Mouse (Mus musculus) embryonic stem cell, embryonic (primary cell): ENCODE results near the gene Clec2h.

ENCODE experiments used
- CTCF ChIA-PET, 4 experiments: fragments of 300-600 bp in 2 of 4; fragments of 350-600 bp in 2 of 4; sonication (Branson Sonifier 250); formaldehyde crosslinking; loops; one replicate each; lab custom pipeline; 2022; ENCODE audit warnings: inconsistent platforms in 2 of 4; lab: Charles Lee
- POLR2A ChIA-PET, 4 experiments: fragments of 300-600 bp in 2 of 4; fragments of 350-600 bp in 2 of 4; sonication (Branson Sonifier 250); formaldehyde crosslinking; loops; one replicate each; lab custom pipeline; 2022; ENCODE audit warnings: antibody characterized with exemption in 4 of 4, inconsistent platforms in 1 of 4; lab: Charles Lee

The Clec2h gene

DNA sequence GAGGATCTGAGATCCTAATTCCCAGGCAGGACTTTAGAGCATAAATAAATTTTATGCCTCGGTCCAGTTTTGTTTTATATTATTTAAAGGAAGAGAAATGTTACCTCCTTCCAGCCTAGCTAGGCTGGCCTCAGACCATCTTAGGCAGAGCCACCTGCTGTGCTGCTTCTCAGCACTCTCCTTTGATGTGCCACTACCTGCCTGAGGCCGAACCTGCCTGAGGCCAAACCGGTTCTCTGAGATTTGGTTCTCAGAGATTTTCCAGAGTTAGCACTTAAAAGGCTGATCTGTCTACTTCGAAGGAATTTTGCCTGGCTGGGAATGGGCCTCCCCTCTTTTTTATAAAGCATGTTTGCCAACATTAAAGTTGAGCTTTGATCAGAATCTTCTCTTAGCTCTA, 7.8 kb downstream of the Clec2h start:
- ChIA-PET POLR2A (interaction anchor here in 1 of 4 experiments (0.6 kb wide), 1 partner anchor 1177 kb away, joined by 4 read pairs; no protein-coding TSS in a partner anchor), CTCF (no interaction called here)

DNA sequence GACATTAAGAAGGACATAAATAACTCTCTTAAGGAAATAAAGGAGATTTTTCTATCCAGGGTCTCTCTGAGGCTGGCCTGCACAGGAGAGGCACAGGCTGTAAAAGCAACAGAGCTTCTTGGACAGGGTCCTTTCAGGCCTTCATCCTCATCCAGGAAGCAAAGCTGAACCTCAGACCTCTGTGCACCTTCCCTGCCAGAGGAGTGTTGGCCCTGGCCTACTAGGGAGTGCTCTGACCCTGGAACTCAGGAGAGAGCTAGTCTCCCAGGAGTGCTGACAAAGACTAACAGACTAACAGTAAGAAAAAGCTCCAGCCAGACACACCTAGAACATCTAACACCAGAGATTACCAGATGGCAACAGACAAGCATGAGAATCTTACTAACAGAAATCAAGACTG, 17.4 kb downstream of the Clec2h start:
- POLR2A ChIA-PET: no interaction called here

DNA sequence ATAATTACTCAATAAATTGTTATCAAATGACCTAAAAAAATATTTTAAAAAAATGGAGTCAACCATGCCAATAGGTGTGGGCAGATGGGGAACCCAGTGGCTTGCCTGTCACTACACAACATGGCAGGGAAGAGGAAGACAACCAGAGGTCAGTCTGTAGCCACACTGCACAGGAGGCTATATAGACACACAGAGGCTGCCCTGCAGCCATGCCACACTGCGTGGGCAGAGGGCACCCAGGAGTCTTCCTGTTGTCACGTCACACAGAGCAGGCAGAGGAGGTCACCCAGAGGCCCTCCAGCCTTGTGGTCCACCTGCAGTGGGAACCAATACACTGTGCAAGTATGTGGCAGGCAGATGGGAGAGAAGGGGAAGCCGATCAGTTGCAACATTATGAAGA, 39.5 kb downstream of the Clec2h start:
- POLR2A ChIA-PET: no interaction called here

More for the DNA sequence above, 17.4 kb downstream of the Clec2h start:
- CTCF ChIA-PET: no interaction called here

DNA sequence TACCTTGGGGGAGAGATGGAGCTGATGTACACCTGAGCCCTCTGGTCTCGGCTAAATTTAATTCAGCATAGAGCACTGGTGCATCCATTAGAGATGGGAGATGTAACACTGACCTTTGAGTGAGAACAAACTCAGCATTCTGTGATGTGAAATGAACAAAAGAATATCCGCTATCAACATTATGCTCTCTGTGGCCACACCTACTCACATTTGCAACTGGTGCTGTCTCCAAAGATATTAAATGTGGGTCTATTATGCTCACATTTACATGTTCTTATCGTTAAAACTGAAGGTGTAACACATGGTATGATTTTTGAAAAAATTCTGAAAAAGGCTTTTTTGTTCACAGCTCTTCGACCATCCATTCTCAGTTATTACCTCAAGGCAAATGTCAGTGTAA, 60.8 kb downstream of the Clec2h start, which contains the start of gene Klrb1:
TSS of gene Klrb1 (minus strand) at position 101 of the 400 bp plus-strand sequence.
- ChIA-PET POLR2A (no interaction called here), CTCF (interaction anchor here in 2 of 4 experiments (0.6 to 1.3 kb wide), 2 partner anchors 123 to 139 kb away, joined by 5 to 9 read pairs; no protein-coding TSS in a partner anchor)

More for the DNA sequence above, 39.5 kb downstream of the Clec2h start:
- CTCF ChIA-PET: no interaction called here
